Mouse (Mus musculus): ENCODE results near the gene Rnf182. TPM values are rescaled to one million over a fixed set of nuclear protein-coding genes. Genes with fewer than 3 reads are reported as not detected.
A peak's percentile ranks its signal among the peaks of the same experiment; 100 is the strongest.

Gene Rnf182
- polyA plus RNA-seq, 1 experiment, result 0.18 TPM

- no peak overlapping the region for H3K27ac ChIP-seq (ENCODE audit: control insufficient read depth, insufficient read depth, low read length)
- DNase-seq, result no peak
- no peaks in the 10 kb centered on the region for H3K4me1 ChIP-seq (replicated peaks; ENCODE audit: control insufficient read depth, insufficient read depth, low read length)
- no peaks in the 10 kb centered on the region for H3K27me3 ChIP-seq (ENCODE audit: control insufficient read depth, insufficient read depth, low read length)
- 96% methylated on average over 12 of the region's 12 CpGs for WGBS
- TF ChIP-seq CTCF (IDR thresholded peaks at IDR 0.05; ENCODE audit: borderline replicate concordance, control insufficient read depth, extremely low read depth, insufficient read depth, low read length, poor library complexity), result no peak
- no peak for TF ChIP-seq POLR2A (IDR thresholded peaks at IDR 0.05; ENCODE audit: control insufficient read depth, extremely low read depth, insufficient read depth, low read length, poor library complexity)
- no peaks in the 10 kb centered on the region for H3K36me3 ChIP-seq (ENCODE audit: control insufficient read depth, insufficient read depth, low read length)
- no peak overlapping the region for H3K4me3 ChIP-seq (ENCODE audit: control insufficient read depth, insufficient read depth, low read length)
Measured at GRCm38 (mm10) chr13:43577766-43578165, 37.7 kb upstream of the Rnf182 start.

- WGBS, result 31% methylated on average over 18 of the region's 18 CpGs
- Histone ChIP-seq H3K4me3 (ENCODE audit: control insufficient read depth, insufficient read depth, low read length) (no peak overlapping the region), H3K27ac (ENCODE audit: control insufficient read depth, insufficient read depth, low read length) (no peak overlapping the region), H3K4me1 (replicated peaks; ENCODE audit: control insufficient read depth, insufficient read depth, low read length) (no peaks in the 10 kb centered on the region), H3K27me3 (ENCODE audit: control insufficient read depth, insufficient read depth, low read length) (no peaks in the 10 kb centered on the region), H3K36me3 (ENCODE audit: control insufficient read depth, insufficient read depth, low read length) (no peaks in the 10 kb centered on the region)
- TF ChIP-seq POLR2A (IDR thresholded peaks at IDR 0.05; ENCODE audit: control insufficient read depth, extremely low read depth, insufficient read depth, low read length, poor library complexity), result no peak
- peak; percentile 84 for TF ChIP-seq CTCF (IDR thresholded peaks at IDR 0.05; ENCODE audit: borderline replicate concordance, control insufficient read depth, extremely low read depth, insufficient read depth, low read length, poor library complexity)
- peak; percentile 45 for DNase-seq
Measured at GRCm38 (mm10) chr13:43579740-43580139, 35.8 kb upstream of the Rnf182 start.

DNA sequence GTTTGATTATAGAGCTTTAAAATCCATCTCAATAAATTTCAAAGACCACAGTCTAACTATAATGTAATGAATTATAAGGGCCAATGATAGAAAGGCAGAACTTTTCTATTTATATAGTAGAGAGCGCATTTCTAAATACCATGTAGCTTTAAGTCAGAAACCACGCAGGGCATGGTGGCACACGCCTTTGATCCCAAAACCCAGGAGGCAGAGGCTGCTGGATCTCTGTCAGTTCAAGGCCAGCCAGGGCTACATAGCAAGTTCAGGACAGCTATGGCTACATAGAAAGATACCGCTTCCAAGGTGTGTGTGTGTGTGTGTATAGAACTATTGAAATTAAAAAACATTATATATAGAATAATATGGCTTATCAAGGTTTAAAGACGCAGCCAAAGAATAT, 34.8 kb upstream of the Rnf182 start:
- no peak for TF ChIP-seq POLR2A (IDR thresholded peaks at IDR 0.05; ENCODE audit: control insufficient read depth, extremely low read depth, insufficient read depth, low read length, poor library complexity)
- TF ChIP-seq CTCF (IDR thresholded peaks at IDR 0.05; ENCODE audit: borderline replicate concordance, control insufficient read depth, extremely low read depth, insufficient read depth, low read length, poor library complexity), result no peak
- H3K36me3 ChIP-seq (ENCODE audit: control insufficient read depth, insufficient read depth, low read length), result no peaks in the 10 kb centered on the region
- no peaks in the 10 kb centered on the region for H3K27me3 ChIP-seq (ENCODE audit: control insufficient read depth, insufficient read depth, low read length)
- H3K4me3 ChIP-seq (ENCODE audit: control insufficient read depth, insufficient read depth, low read length), result no peak overlapping the region
- WGBS, result 97% methylated on average over 5 of the region's 5 CpGs
- H3K27ac ChIP-seq (ENCODE audit: control insufficient read depth, insufficient read depth, low read length), result no peak overlapping the region
- DNase-seq, result no peak
- no peaks in the 10 kb centered on the region for H3K4me1 ChIP-seq (replicated peaks; ENCODE audit: control insufficient read depth, insufficient read depth, low read length)

DNA sequence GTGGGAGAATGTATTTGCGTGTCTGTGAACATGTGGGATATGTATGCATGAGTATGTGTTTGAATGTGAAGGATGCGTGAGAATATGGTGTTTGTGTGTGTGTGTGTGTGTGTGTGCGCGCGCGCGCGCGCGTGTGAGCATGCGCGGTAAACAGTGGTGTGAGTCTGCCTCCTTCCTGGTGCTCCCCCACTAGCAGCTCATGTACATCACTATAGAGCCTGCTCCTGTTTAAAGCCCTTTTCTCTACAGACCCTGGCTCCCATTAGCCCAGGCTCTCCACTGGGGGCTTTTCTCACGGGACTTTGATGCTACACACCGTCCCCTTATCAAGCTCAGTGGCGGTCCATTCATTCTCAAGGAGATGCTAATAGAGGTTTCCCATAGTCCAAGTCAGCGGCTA, 32.5 kb upstream of the Rnf182 start:
- WGBS, result 73% methylated on average over 16 of the region's 16 CpGs
- no peaks in the 10 kb centered on the region for H3K36me3 ChIP-seq (ENCODE audit: control insufficient read depth, insufficient read depth, low read length)
- H3K27me3 ChIP-seq (ENCODE audit: control insufficient read depth, insufficient read depth, low read length), result no peaks in the 10 kb centered on the region
- H3K27ac ChIP-seq (ENCODE audit: control insufficient read depth, insufficient read depth, low read length), result no peak overlapping the region
- TF ChIP-seq CTCF (IDR thresholded peaks at IDR 0.05; ENCODE audit: borderline replicate concordance, control insufficient read depth, extremely low read depth, insufficient read depth, low read length, poor library complexity) (no peak), POLR2A (IDR thresholded peaks at IDR 0.05; ENCODE audit: control insufficient read depth, extremely low read depth, insufficient read depth, low read length, poor library complexity) (no peak)
- no peak for DNase-seq
- H3K4me3 ChIP-seq (ENCODE audit: control insufficient read depth, insufficient read depth, low read length), result no peak overlapping the region
- no peaks in the 10 kb centered on the region for H3K4me1 ChIP-seq (replicated peaks; ENCODE audit: control insufficient read depth, insufficient read depth, low read length)

GRCm38 (mm10) chr13:43583504-43583903, 32.0 kb upstream of the Rnf182 start:
- 80% methylated on average over 8 of the region's 8 CpGs for WGBS
- Histone ChIP-seq H3K4me3 (ENCODE audit: control insufficient read depth, insufficient read depth, low read length) (no peak overlapping the region), H3K27me3 (ENCODE audit: control insufficient read depth, insufficient read depth, low read length) (no peaks in the 10 kb centered on the region), H3K27ac (ENCODE audit: control insufficient read depth, insufficient read depth, low read length) (no peak overlapping the region), H3K4me1 (replicated peaks; ENCODE audit: control insufficient read depth, insufficient read depth, low read length) (no peaks in the 10 kb centered on the region), H3K36me3 (ENCODE audit: control insufficient read depth, insufficient read depth, low read length) (no peaks in the 10 kb centered on the region)
- no peak for DNase-seq
- TF ChIP-seq CTCF (IDR thresholded peaks at IDR 0.05; ENCODE audit: borderline replicate concordance, control insufficient read depth, extremely low read depth, insufficient read depth, low read length, poor library complexity) (no peak), POLR2A (IDR thresholded peaks at IDR 0.05; ENCODE audit: control insufficient read depth, extremely low read depth, insufficient read depth, low read length, poor library complexity) (no peak)

DNA sequence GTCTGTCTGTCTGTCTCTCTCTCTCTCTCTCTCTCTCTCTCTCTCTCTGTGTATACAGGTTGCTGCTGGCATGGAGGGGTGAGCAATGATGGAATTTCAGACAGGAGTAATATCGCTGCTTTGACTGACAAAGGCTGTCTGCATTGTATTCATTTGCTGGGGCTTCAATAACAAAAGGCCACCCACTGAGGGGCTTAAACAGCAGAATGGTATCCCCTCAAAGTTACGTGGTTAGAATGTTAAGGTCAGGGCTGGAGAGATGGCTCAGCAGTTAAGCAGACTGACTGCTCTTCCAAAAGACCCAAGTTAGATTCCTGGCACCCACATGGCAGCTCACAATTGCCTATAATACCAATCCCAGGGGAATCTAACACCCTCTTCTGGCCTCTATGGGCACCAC, 30.2 kb upstream of the Rnf182 start:
- TF ChIP-seq CTCF (IDR thresholded peaks at IDR 0.05; ENCODE audit: borderline replicate concordance, control insufficient read depth, extremely low read depth, insufficient read depth, low read length, poor library complexity), result no peak
- no peak for TF ChIP-seq POLR2A (IDR thresholded peaks at IDR 0.05; ENCODE audit: control insufficient read depth, extremely low read depth, insufficient read depth, low read length, poor library complexity)
- H3K4me1 ChIP-seq (replicated peaks; ENCODE audit: control insufficient read depth, insufficient read depth, low read length), result no peaks in the 10 kb centered on the region
- no peak overlapping the region for H3K4me3 ChIP-seq (ENCODE audit: control insufficient read depth, insufficient read depth, low read length)
- DNase-seq, result no peak
- no peaks in the 10 kb centered on the region for H3K36me3 ChIP-seq (ENCODE audit: control insufficient read depth, insufficient read depth, low read length)
- no peak overlapping the region for H3K27ac ChIP-seq (ENCODE audit: control insufficient read depth, insufficient read depth, low read length)
- 95% methylated on average over 2 of the region's 2 CpGs for WGBS
- H3K27me3 ChIP-seq (ENCODE audit: control insufficient read depth, insufficient read depth, low read length), result no peaks in the 10 kb centered on the region

DNA sequence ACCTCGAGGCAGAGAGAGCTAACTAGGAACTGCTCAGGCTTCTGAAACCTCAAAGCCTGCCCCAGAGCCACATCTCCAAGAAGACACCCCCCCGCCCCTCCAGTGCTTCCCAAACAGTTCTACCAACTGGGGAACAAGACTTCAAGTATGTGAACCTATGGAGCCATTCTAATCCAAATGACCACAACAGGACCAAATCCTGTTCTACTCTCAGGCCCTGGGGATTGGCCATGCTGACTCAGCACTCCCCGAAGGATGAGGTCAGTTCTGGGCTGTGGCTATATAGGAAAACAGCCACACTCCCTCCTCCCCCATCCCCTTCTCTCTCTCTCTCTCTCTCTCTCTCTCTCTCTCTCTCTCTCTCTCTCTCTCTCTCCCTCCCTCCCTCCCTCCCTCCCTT, 28.5 kb upstream of the Rnf182 start:
- WGBS, result 94% methylated on average over 3 of the region's 3 CpGs
- no peak overlapping the region for H3K27ac ChIP-seq (ENCODE audit: control insufficient read depth, insufficient read depth, low read length)
- TF ChIP-seq CTCF (IDR thresholded peaks at IDR 0.05; ENCODE audit: borderline replicate concordance, control insufficient read depth, extremely low read depth, insufficient read depth, low read length, poor library complexity) (no peak), POLR2A (IDR thresholded peaks at IDR 0.05; ENCODE audit: control insufficient read depth, extremely low read depth, insufficient read depth, low read length, poor library complexity) (no peak)
- H3K36me3 ChIP-seq (ENCODE audit: control insufficient read depth, insufficient read depth, low read length), result no peaks in the 10 kb centered on the region
- no peaks in the 10 kb centered on the region for H3K4me1 ChIP-seq (replicated peaks; ENCODE audit: control insufficient read depth, insufficient read depth, low read length)
- H3K27me3 ChIP-seq (ENCODE audit: control insufficient read depth, insufficient read depth, low read length), result no peaks in the 10 kb centered on the region
- no peak for DNase-seq
- H3K4me3 ChIP-seq (ENCODE audit: control insufficient read depth, insufficient read depth, low read length), result no peak overlapping the region
